Mouse (Mus musculus) thymus, adult 2 months (tissue): ENCODE data around the gene Klhl42.
A peak's percentile ranks its signal among the peaks of the same experiment; 100 is the strongest.

Source experiments
- CTCF ChIP-seq: fragments of 200-500 bp; IDR thresholded peaks from 2 replicates; pipeline ENCODE4 v1.5.1; 2012; ENCODE audit warnings: mild to moderate bottlenecking, control low read depth, low read length, moderate library complexity, borderline replicate concordance; ENCODE audit not compliant: control insufficient read depth, poor library complexity, insufficient read depth; ENCODE audit errors: extremely low read depth
- POLR2A ChIP-seq: fragments of 200-500 bp; IDR thresholded peaks from 2 replicates; pipeline ENCODE4 v1.6.1; 2012; ENCODE audit warnings: mild to moderate bottlenecking, low read length, control low read depth, moderate library complexity; ENCODE audit not compliant: control insufficient read depth, poor library complexity, insufficient read depth; ENCODE audit errors: extremely low read depth

DNA sequence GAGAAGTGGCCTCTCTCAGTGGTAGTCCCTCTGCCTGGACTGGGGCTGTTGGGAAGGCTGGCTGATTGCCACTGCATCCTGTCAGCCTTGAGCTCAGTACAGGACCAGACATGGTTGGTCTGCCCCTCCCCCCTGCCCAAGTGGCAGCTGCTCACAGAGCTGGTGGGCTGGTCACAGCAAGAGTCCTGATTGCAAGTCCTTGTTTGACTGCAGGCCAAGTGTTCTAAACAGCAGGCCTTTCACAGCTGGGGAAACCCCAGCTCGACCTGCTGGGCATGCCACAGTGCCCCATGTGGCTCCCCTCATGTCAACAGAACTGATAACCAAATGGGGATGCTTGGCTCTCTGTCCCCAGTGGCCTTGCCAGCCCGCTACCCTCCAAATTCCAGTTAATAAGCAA lies 54.1 kb downstream of the Klhl42 start:
- TF ChIP-seq POLR2A, result no peak
- 0 out of 2 replicates have a peak, but pooled peaks have one; percentile 15 for TF ChIP-seq CTCF
